Mouse (Mus musculus): ENCODE results near the gene Smlr1.

- no peak for TF ChIP-seq POLR2A (IDR thresholded peaks at IDR 0.05; ENCODE audit: control insufficient read depth, extremely low read depth, insufficient read depth, low read length, poor library complexity)
- no peak for TF ChIP-seq CTCF (IDR thresholded peaks at IDR 0.05; ENCODE audit: borderline replicate concordance, control insufficient read depth, extremely low read depth, insufficient read depth, low read length, poor library complexity)
Measured at GRCm38 (mm10) chr10:25520428-25520827, 15.6 kb downstream of the Smlr1 start.
